Mouse (Mus musculus) CH12.LX (cell line): Measurements from ENCODE around the gene Nipal4.

Source experiments
- CTCF ChIP-seq, 2 experiments: IDR thresholded peaks in 1 of 2; conservative IDR thresholded peaks in 1 of 2; 2 replicates each; pipeline ENCODE4 v1.5.1; 2011 to 2012; ENCODE audit warnings: low read depth in 2 of 2, low read length in 2 of 2, improper control_type of control experiment in 1 of 2, inconsistent platforms in 1 of 2, mild to moderate bottlenecking in 1 of 2, moderate library complexity in 1 of 2
- EP300 ChIP-seq: IDR thresholded peaks from 2 replicates; pipeline ENCODE4 v1.6.1; 2011; ENCODE audit warnings: low read length, improper control_type of control experiment
- GABPA ChIP-seq: IDR thresholded peaks from 2 replicates; pipeline ENCODE4 v1.6.1; 2012; ENCODE audit warnings: low read depth, low read length, improper control_type of control experiment, inconsistent platforms; ENCODE audit not compliant: insufficient replicate concordance
- KAT2A ChIP-seq: IDR thresholded peaks from 2 replicates; pipeline ENCODE4 v1.6.1; 2012; ENCODE audit warnings: low read length, improper control_type of control experiment, inconsistent platforms; ENCODE audit not compliant: insufficient replicate concordance
- MAFK ChIP-seq: IDR thresholded peaks from 2 replicates; pipeline ENCODE4 v1.6.1; 2011; ENCODE audit warnings: low read length, improper control_type of control experiment; ENCODE audit not compliant: insufficient replicate concordance
- MXI1 ChIP-seq: IDR thresholded peaks from 2 replicates; pipeline ENCODE4 v1.6.1; 2011; ENCODE audit warnings: mild to moderate bottlenecking, low read depth, low read length, improper control_type of control experiment
- NRF1 ChIP-seq: IDR thresholded peaks from 2 replicates; pipeline ENCODE4 v1.6.1; 2014; ENCODE audit warnings: low read depth, mild to moderate bottlenecking, inconsistent platforms, low read length, improper control_type of control experiment, moderate library complexity
- POLR2A ChIP-seq: IDR thresholded peaks from 2 replicates; pipeline ENCODE4 v1.6.1; 2011; ENCODE audit warnings: low read depth, mild to moderate bottlenecking, improper control_type of control experiment, low read length
- POLR2AphosphoS2 ChIP-seq: IDR thresholded peaks from 2 replicates; pipeline ENCODE4 v1.6.1; 2011; ENCODE audit warnings: low read depth, low read length, improper control_type of control experiment
- SMC3 ChIP-seq: IDR thresholded peaks from 2 replicates; pipeline ENCODE4 v1.6.1; 2011; ENCODE audit warnings: low read depth, low read length, improper control_type of control experiment
- USF2 ChIP-seq: conservative IDR thresholded peaks from 2 replicates; pipeline ENCODE4 v1.6.1; 2011; ENCODE audit warnings: low read depth, low read length, improper control_type of control experiment

GRCm38 (mm10) chr11:46176155-46176554 is 9.8 kb upstream of the Nipal4 start:
- no peak for TF ChIP-seq CTCF (conservative IDR thresholded peaks at IDR 0.05 in 1 of 2, IDR thresholded peaks at IDR 0.05 in 1 of 2; ENCODE audit: low read depth in 2 of 2, low read length in 2 of 2)
- TF ChIP-seq POLR2A, result no peak
- TF ChIP-seq EP300, result no peak
- no peak for TF ChIP-seq SMC3
- TF ChIP-seq GABPA, result no peak
- TF ChIP-seq NRF1, result no peak
- no peak for TF ChIP-seq POLR2AphosphoS2
- no peak for TF ChIP-seq USF2
- no peak for TF ChIP-seq MAFK
- no peak for TF ChIP-seq KAT2A
- no peak for TF ChIP-seq MXI1
